Mouse (Mus musculus) forebrain, embryonic 11.5 days (tissue): ENCODE measurements at regions not wholly inside any gene's neighbourhood (a gene's known extent, or its start where the extent isn't known, plus 50 kb on each side); places are given as distances from the start of the nearest gene placed in this dataset.

Source experiments
- ATAC-seq: fragments of 200-750 bp; cut with Nextera tagmentation; replicated peaks from 2 replicates; pipeline ENCODE4 v1.8.0; 2017; ENCODE audit warnings: moderate TSS enrichment; ENCODE audit not compliant: low FRiP score
- DNase-seq: peaks from one replicate; pipeline ENCODE4 v3.0.0-alpha.2; 2017; ENCODE audit warnings: low spot score
- H3K27ac ChIP-seq: fragments of 300-500 bp; sonication (generic); 2 replicates; pipeline ENCODE4 v1.5.1; 2014; ENCODE audit warnings: low read depth, low read length
- H3K27me3 ChIP-seq: fragments of 300-500 bp; sonication (generic); 2 replicates; pipeline ENCODE4 v1.6.1; 2014; ENCODE audit warnings: mild to moderate bottlenecking, low read length, mixed read lengths; ENCODE audit not compliant: control insufficient read depth, insufficient read depth
- H3K36me3 ChIP-seq: fragments of 300-500 bp; sonication (generic); 2 replicates; pipeline ENCODE4 v1.6.1; 2014; ENCODE audit warnings: mild to moderate bottlenecking, low read length, moderate library complexity, mixed read lengths; ENCODE audit not compliant: control insufficient read depth, insufficient read depth
- H3K4me1 ChIP-seq: fragments of 300-500 bp; sonication (generic); replicated peaks from 2 replicates; pipeline ENCODE4 v1.6.1; 2014; ENCODE audit warnings: low read length, mixed read lengths; ENCODE audit not compliant: control insufficient read depth, insufficient read depth
- H3K4me2 ChIP-seq: fragments of 300-500 bp; sonication (generic); 2 replicates; pipeline ENCODE4 v1.6.1; 2014; ENCODE audit warnings: low read depth, mild to moderate bottlenecking, low read length, moderate library complexity, mixed read lengths; ENCODE audit not compliant: severe bottlenecking
- H3K4me3 ChIP-seq: fragments of 300-500 bp; sonication (generic); 2 replicates; pipeline ENCODE4 v1.5.1; 2014; ENCODE audit warnings: low read depth, low read length
- H3K9ac ChIP-seq: fragments of 300-500 bp; sonication (generic); 2 replicates; pipeline ENCODE4 v1.6.1; 2014; ENCODE audit warnings: low read length
- H3K9me3 ChIP-seq: fragments of 300-500 bp; sonication (generic); 2 replicates; pipeline ENCODE4 v1.6.1; 2016; ENCODE audit warnings: low read length, mixed read lengths; ENCODE audit not compliant: control insufficient read depth
- WGBS: fragments of 180-500 bp; shearing (Covaris S2); extraction: QIAGEN DNeasy Blood & Tissue Kit; methylation state at CpG from one replicate; pipeline ENCODE4 v1.1.7; 2014; 5-methylcytosine and 5-hydroxymethylcytosine counted together

GRCm38 (mm10) chr9:113601451-113601850 lies 106.6 kb downstream of the Pdcd6ip start:
- Histone ChIP-seq H3K27me3 (no peaks in the 10 kb centered on the region), H3K36me3 (no peaks in the 10 kb centered on the region), H3K9me3 (no peaks in the 10 kb centered on the region), H3K4me1 (no peaks in the 10 kb centered on the region; the same call in 1 of the 2 replicates), H3K4me2 (no peak overlapping the region), H3K27ac (no peak overlapping the region), H3K9ac (no peak overlapping the region), H3K4me3 (no peak overlapping the region)
- no peak for DNase-seq
- 6% methylated on average over 5 of the region's 5 CpGs for WGBS
- ATAC-seq = no peak

- WGBS = 59% methylated on average over 6 of the region's 6 CpGs
- Histone ChIP-seq H3K4me2 (no peak overlapping the region), H3K9me3 (no peaks in the 10 kb centered on the region), H3K27me3 (no peaks in the 10 kb centered on the region), H3K4me3 (no peak overlapping the region), H3K9ac (no peak overlapping the region), H3K36me3 (no peaks in the 10 kb centered on the region), H3K4me1 (no peaks in the 10 kb centered on the region), H3K27ac (no peak overlapping the region)
- no peak for ATAC-seq
- DNase-seq = no peak
These were observed 120.8 kb downstream of the Pdcd6ip start for GRCm38 (mm10) chr9:113587260-113587659.

GRCm38 (mm10) chr9:113586477-113586876 lies 121.6 kb downstream of the Pdcd6ip start:
- WGBS = 94% methylated on average over 4 of the region's 4 CpGs
- Histone ChIP-seq H3K9ac (no peak overlapping the region), H3K27me3 (no peaks in the 10 kb centered on the region), H3K4me3 (no peak overlapping the region), H3K4me1 (no peaks in the 10 kb centered on the region), H3K36me3 (no peaks in the 10 kb centered on the region), H3K27ac (no peak overlapping the region), H3K9me3 (no peaks in the 10 kb centered on the region), H3K4me2 (no peak overlapping the region)
- DNase-seq (no peak), ATAC-seq (no peak)

GRCm38 (mm10) chr9:113578221-113578620 lies 129.8 kb downstream of the Pdcd6ip start:
- DNase-seq = no peak
- H3K4me2 ChIP-seq = no peak overlapping the region
- 71% methylated on average over 9 of the region's 9 CpGs for WGBS
- H3K27ac ChIP-seq = no peak overlapping the region
- no peak overlapping the region for H3K4me3 ChIP-seq
- no peak for ATAC-seq
- H3K27me3 ChIP-seq = no peaks in the 10 kb centered on the region
- no peak overlapping the region for H3K9ac ChIP-seq
- no peaks in the 10 kb centered on the region for H3K36me3 ChIP-seq
- H3K9me3 ChIP-seq = no peaks in the 10 kb centered on the region
- no peaks in the 10 kb centered on the region for H3K4me1 ChIP-seq

- H3K4me2 ChIP-seq = no peak overlapping the region
- no peak overlapping the region for H3K9ac ChIP-seq
- H3K27ac ChIP-seq = no peak overlapping the region
- H3K27me3 ChIP-seq = no peaks in the 10 kb centered on the region
- H3K9me3 ChIP-seq = no peaks in the 10 kb centered on the region
- no peaks in the 10 kb centered on the region for H3K4me1 ChIP-seq
- no peak for ATAC-seq
- no peaks in the 10 kb centered on the region for H3K36me3 ChIP-seq
- DNase-seq = no peak
- 85% methylated on average over 1 of the region's 1 CpGs for WGBS
- H3K4me3 ChIP-seq = no peak overlapping the region
These were observed 139.2 kb downstream of the Pdcd6ip start for GRCm38 (mm10) chr9:113568849-113569248.

GRCm38 (mm10) chr9:113567705-113568104 lies 140.4 kb downstream of the Pdcd6ip start:
- WGBS = 88% methylated on average over 1 of the region's 1 CpGs
- Histone ChIP-seq H3K9me3 (no peaks in the 10 kb centered on the region), H3K4me1 (no peaks in the 10 kb centered on the region), H3K9ac (no peak overlapping the region), H3K4me3 (no peak overlapping the region), H3K4me2 (no peak overlapping the region), H3K36me3 (no peaks in the 10 kb centered on the region), H3K27ac (no peak overlapping the region), H3K27me3 (no peaks in the 10 kb centered on the region)
- DNase-seq (no peak), ATAC-seq (no peak)

GRCm38 (mm10) chr9:113566620-113567019 lies 141.4 kb downstream of the Pdcd6ip start:
- Histone ChIP-seq H3K9ac (no peak overlapping the region), H3K36me3 (no peaks in the 10 kb centered on the region), H3K4me2 (no peak overlapping the region), H3K4me3 (no peak overlapping the region), H3K27ac (no peak overlapping the region), H3K4me1 (no peaks in the 10 kb centered on the region), H3K9me3 (no peaks in the 10 kb centered on the region), H3K27me3 (no peaks in the 10 kb centered on the region)
- no peak for DNase-seq
- 78% methylated on average over 3 of the region's 3 CpGs for WGBS
- ATAC-seq = no peak

- Histone ChIP-seq H3K9ac (no peak overlapping the region), H3K4me3 (no peak overlapping the region), H3K27me3 (no peaks in the 10 kb centered on the region), H3K4me1 (no peaks in the 10 kb centered on the region), H3K9me3 (no peaks in the 10 kb centered on the region), H3K4me2 (no peak overlapping the region), H3K36me3 (no peaks in the 10 kb centered on the region), H3K27ac (no peak overlapping the region)
- WGBS = 94% methylated on average over 12 of the region's 12 CpGs
- no peak for DNase-seq
- ATAC-seq = no peak
These were observed 154.1 kb downstream of the Pdcd6ip start for GRCm38 (mm10) chr9:113553911-113554310.

GRCm38 (mm10) chr9:113547458-113547857 lies 160.6 kb downstream of the Pdcd6ip start:
- Histone ChIP-seq H3K4me2 (no peak overlapping the region), H3K9ac (no peak overlapping the region), H3K9me3 (no peaks in the 10 kb centered on the region), H3K36me3 (no peaks in the 10 kb centered on the region), H3K4me3 (no peak overlapping the region), H3K27ac (no peak overlapping the region), H3K4me1 (no peaks in the 10 kb centered on the region), H3K27me3 (no peaks in the 10 kb centered on the region)
- 92% methylated on average over 3 of the region's 3 CpGs for WGBS
- no peak for DNase-seq
- ATAC-seq = no peak
